Mouse (Mus musculus) heart, embryonic 14.5 days (tissue): Measurements from ENCODE around the gene Arhgap9. TPM values are rescaled to one million over a fixed set of nuclear protein-coding genes. Genes with fewer than 3 reads are reported as not detected.

Source experiments
- ATAC-seq: fragments of 200-750 bp; cut with Nextera tagmentation; 2 replicates; pipeline ENCODE4 v1.8.0; 2017; ENCODE audit warnings: low read depth, moderate TSS enrichment; ENCODE audit not compliant: insufficient number of reproducible peaks, insufficient read depth, low FRiP score
- H3K27ac ChIP-seq, 2 experiments: fragments of 200-500 bp in 1 of 2; fragments of 300-500 bp in 1 of 2; sonication (generic) in 1 of 2; replicated peaks in 1 of 2; 2 replicates each; pipeline ENCODE4 v1.5.1; 2012 to 2014; ENCODE audit warnings: low read depth in 2 of 2, low read length in 2 of 2, control low read depth in 1 of 2, mild to moderate bottlenecking in 1 of 2, mixed read lengths in 1 of 2; ENCODE audit not compliant: control insufficient read depth in 1 of 2, insufficient read depth in 1 of 2
- H3K27me3 ChIP-seq: fragments of 300-500 bp; sonication (generic); 2 replicates; pipeline ENCODE4 v1.6.1; 2014; ENCODE audit warnings: mild to moderate bottlenecking, low read length, control low read depth; ENCODE audit not compliant: control insufficient read depth, insufficient read depth
- H3K36me3 ChIP-seq: fragments of 300-500 bp; sonication (generic); 2 replicates; pipeline ENCODE4 v1.6.1; 2014; ENCODE audit warnings: mild to moderate bottlenecking, control low read depth, low read length, mixed read lengths; ENCODE audit not compliant: control insufficient read depth, insufficient read depth
- H3K4me1 ChIP-seq, 2 experiments: fragments of 200-500 bp in 1 of 2; fragments of 300-500 bp in 1 of 2; sonication (generic) in 1 of 2; 2 replicates each; pipeline ENCODE4 v1.6.1; 2012 to 2014; ENCODE audit warnings: low read length in 2 of 2, control low read depth in 1 of 2, mixed read lengths in 1 of 2; ENCODE audit not compliant: control insufficient read depth in 2 of 2, insufficient read depth in 2 of 2
- H3K4me2 ChIP-seq: fragments of 300-500 bp; sonication (generic); 2 replicates; pipeline ENCODE4 v1.6.1; 2014; ENCODE audit warnings: mild to moderate bottlenecking, low read length
- H3K4me3 ChIP-seq, 2 experiments: fragments of 200-500 bp in 1 of 2; fragments of 300-500 bp in 1 of 2; sonication (generic) in 1 of 2; 2 replicates each; pipeline ENCODE4 v1.5.1; 2012 to 2014; ENCODE audit warnings: low read length in 2 of 2, mild to moderate bottlenecking in 2 of 2, control low read depth in 1 of 2, low read depth in 1 of 2, moderate library complexity in 1 of 2; ENCODE audit not compliant: control insufficient read depth in 1 of 2, insufficient read depth in 1 of 2
- H3K9ac ChIP-seq: fragments of 300-500 bp; sonication (generic); 2 replicates; pipeline ENCODE4 v1.6.1; 2014; ENCODE audit warnings: mild to moderate bottlenecking, low read length
- H3K9me3 ChIP-seq: fragments of 300-500 bp; sonication (generic); 2 replicates; pipeline ENCODE4 v1.6.1; 2016; ENCODE audit warnings: low read length, control low read depth; ENCODE audit not compliant: control insufficient read depth
- WGBS: fragments of 180-500 bp; shearing (Covaris S2); extraction: QIAGEN DNeasy Blood & Tissue Kit; methylation state at CpG from one replicate; pipeline ENCODE4 v1.1.7; 2014; 5-methylcytosine and 5-hydroxymethylcytosine counted together
- polyA plus RNA-seq: library from polyadenylated mRNA; unstranded; fragments of >200 nt; fragmentation: Nextera tagmentation; extraction: Ambion mirVana; gene quantifications from 2 replicates; pipeline ENCODE4 v1.2.1, GENCODE M21; 2014

Gene Arhgap9
- polyA plus RNA-seq, result 1.3 and 2.4 TPM in 2 replicates

DNA sequence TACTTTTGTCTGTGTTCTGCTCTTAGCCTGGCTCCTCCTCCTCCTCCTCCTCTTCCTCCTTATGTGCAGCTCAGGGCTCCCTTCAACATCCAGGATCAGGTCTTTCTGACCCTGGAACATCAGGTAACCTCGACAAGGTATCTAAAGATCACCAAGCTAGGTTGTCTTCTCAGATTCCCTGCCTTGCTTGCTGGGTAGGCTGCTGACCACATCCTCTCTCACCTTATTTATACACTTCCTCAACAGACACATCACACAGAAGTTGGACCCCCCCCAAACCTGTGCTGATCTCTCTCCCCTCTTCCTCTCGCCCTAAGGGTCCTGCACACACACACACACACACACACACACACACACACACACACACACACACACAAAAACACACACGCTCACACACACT, at the start of gene Arhgap9:
Arhgap9 (plus strand) TSS at position 344 of the 400 bp plus-strand sequence.
- H3K4me1 ChIP-seq, result peaks cover 9 to 11% of the 10 kb centered on the region in 2 experiments
- H3K4me3 ChIP-seq, result no peak within 1 kb of the TSS
- 60% methylated on average over 3 of the region's 3 CpGs for WGBS
- H3K4me2 ChIP-seq, result no peak within 1 kb of the TSS
- no peak within 1 kb of the TSS for H3K9ac ChIP-seq
- no peak within 1 kb of the TSS for H3K27ac ChIP-seq
- no peak for ATAC-seq
- no peaks in the 10 kb centered on the region for H3K9me3 ChIP-seq
- no peaks in the 10 kb centered on the region for H3K36me3 ChIP-seq
- peaks cover 32% of the 10 kb centered on the region for H3K27me3 ChIP-seq

DNA sequence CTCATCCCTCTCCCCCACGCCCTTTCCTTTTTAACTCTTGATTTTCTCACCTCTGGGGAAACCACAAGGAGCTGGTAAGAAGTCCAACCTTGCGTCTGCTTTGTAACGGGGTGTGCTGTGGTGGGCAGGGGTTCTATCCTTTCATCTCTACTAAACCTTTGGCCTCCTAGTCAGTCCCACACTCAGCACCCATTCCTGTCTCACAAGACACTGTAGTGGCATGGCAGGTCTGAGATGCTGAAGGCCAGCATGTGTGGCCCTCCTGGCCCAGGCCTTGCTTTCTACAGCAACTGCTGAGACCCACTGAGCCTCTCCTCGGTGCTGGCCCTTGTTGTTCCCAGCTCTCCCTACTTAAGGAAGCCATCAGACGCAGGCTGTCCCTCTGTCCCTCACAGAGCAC, 49.4 kb upstream of the Arhgap9 start:
- Histone ChIP-seq H3K4me2 (no peak overlapping the region), H3K4me3 (no peak overlapping the region), H3K27ac (no peak overlapping the region), H3K9me3 (no peaks in the 10 kb centered on the region), H3K36me3 (peaks cover 91% of the 10 kb centered on the region), H3K4me1 (peaks cover 6 to 15% of the 10 kb centered on the region in 2 experiments), H3K9ac (no peak overlapping the region), H3K27me3 (no peaks in the 10 kb centered on the region)
- WGBS, result 91% methylated on average over 5 of the region's 5 CpGs
- no peak for ATAC-seq

DNA sequence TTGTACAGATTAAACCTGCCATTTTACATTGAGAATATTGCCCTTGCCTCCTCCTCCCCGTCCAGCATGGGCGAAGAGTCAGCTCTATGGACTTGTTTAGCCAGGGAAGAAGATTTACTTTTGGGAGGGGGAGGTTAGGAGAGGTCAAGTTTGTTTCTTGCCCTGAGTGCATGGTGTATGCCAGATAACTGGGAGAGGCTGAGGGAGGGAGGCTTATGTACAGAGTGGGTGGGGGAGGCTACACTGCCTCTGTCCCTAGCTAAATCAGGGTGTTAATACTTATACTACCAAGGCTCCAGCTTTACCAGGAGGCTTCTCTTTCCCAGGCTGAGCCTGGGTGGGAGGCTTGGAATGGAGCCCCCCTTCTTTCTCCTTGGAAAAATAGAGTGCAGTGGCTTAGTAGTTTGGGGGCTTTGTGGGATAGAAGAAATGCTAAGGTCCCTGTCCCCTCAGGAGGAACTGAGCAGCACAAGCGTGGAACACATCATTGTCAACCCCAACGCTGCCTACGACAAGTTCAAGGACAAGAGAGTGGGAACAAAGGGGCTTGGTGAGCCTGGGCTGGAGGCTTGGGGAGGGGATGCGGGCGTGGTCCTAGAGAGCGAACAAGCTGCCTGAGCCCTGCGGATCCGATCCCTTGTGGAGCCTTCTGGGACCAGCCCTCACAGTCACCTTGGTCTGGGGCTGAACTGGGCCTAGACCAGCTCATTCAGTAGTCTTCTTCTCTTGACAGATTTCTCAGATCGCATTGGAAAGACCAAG, 47.3 kb upstream of the Arhgap9 start:
- H3K4me1 ChIP-seq, result no peaks in the 10 kb centered on the region
- ATAC-seq, result no peak
- WGBS, result 89% methylated on average over 11 of the region's 11 CpGs

DNA sequence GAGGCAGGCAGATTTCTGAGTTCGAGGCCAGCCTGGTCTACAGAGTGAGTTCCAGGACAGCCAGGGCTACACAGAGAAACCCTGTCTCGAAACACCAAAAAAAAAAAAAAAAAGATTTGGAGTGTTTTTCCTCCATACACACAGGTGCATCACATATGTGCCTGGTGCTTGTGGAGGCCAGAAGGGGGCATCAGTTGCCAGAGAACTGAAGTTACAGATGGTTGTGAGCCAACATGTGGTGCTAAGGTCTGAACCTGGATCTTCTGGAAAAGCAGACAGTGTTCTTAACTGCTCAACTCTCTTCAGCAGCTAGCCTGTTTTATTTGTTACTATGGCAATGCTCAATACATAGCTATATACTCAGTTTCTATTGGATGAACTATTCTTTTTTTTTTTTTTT, 42.0 kb upstream of the Arhgap9 start:
- Histone ChIP-seq H3K4me2 (no peak overlapping the region), H3K36me3 (peaks cover 98% of the 10 kb centered on the region), H3K4me1 (no peaks in the 10 kb centered on the region), H3K27me3 (no peaks in the 10 kb centered on the region), H3K9ac (no peak overlapping the region), H3K27ac (no peak overlapping the region), H3K9me3 (no peaks in the 10 kb centered on the region), H3K4me3 (no peak overlapping the region)
- WGBS, result 80% methylated on average over 2 of the region's 2 CpGs
- no peak for ATAC-seq

More for the DNA sequence above, 47.3 kb upstream of the Arhgap9 start:
- H3K27ac ChIP-seq, result no peak overlapping the region; a peak in 1 of 4 replicates
- H3K36me3 ChIP-seq, result peaks cover 93% of the 10 kb centered on the region
- no peaks in the 10 kb centered on the region for H3K9me3 ChIP-seq
- no peaks in the 10 kb centered on the region for H3K27me3 ChIP-seq
- no peak overlapping the region for H3K4me3 ChIP-seq
- no peak overlapping the region for H3K4me2 ChIP-seq
- H3K9ac ChIP-seq, result no peak overlapping the region

DNA sequence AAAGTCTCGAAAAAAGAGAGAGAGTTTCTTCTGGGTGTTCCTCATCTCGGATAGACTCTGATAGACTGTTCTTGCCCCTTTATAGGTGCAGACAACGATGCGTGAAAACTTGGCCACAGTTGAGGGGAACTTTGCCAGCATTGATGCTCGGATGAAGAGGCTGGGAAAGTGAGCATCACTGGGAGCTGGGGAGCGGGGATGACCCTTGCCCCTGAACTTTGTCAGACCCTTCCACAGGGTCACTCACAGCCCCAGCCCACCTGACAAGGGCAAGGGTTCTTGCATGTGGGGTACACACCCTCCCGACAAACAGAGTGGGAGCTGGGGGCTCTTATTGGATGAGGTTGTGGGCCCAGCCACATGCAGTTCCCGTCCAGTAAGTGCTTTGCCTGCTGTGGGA, 40.4 kb upstream of the Arhgap9 start:
- no peak overlapping the region for H3K9ac ChIP-seq
- H3K27me3 ChIP-seq, result no peaks in the 10 kb centered on the region
- H3K36me3 ChIP-seq, result peaks cover 98% of the 10 kb centered on the region
- H3K4me1 ChIP-seq, result peaks cover 0 to 4% of the 10 kb centered on the region in 2 experiments; a peak in 2 of 4 replicates
- WGBS, result 83% methylated on average over 8 of the region's 8 CpGs
- no peak overlapping the region for H3K27ac ChIP-seq
- H3K9me3 ChIP-seq, result no peaks in the 10 kb centered on the region
- ATAC-seq, result no peak
- H3K4me2 ChIP-seq, result no peak overlapping the region
- no peak overlapping the region for H3K4me3 ChIP-seq

DNA sequence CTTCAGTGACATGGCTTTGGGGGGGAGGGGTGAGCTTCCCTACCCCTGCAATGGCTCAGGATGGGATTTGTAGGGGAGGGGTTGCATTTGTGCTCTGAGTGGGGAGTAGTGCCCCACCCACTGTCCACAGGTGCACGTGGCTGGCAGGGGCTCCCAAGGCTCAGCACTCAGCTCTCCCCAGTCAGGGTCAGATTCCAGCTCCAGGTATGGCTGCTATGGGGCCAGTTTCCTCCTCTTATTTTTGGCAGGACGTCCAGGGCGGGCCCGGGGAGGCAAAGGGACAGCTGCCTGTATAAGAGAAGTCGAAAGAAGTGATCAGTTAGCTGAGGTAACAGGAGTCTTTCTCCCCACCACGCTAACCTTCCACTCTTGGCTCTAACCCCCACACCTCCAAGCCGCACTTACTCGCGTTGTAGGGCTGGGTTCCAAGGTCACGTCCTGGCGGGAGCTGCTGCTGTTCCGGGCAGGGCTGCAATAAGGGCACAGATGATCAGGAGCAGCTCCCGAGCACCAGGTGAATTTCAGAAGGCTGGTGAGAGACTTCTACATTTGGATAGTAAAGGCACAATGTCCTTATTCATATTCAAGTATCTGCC, 39.0 kb upstream of the Arhgap9 start:
- 67% methylated on average over 13 of the region's 13 CpGs for WGBS
- H3K9ac ChIP-seq, result no peak overlapping the region
- 0 out of 4 replicates have a peak overlapping the region, but pooled peaks of 1 of the 2 experiments have one; percentile 1 for H3K27ac ChIP-seq

DNA sequence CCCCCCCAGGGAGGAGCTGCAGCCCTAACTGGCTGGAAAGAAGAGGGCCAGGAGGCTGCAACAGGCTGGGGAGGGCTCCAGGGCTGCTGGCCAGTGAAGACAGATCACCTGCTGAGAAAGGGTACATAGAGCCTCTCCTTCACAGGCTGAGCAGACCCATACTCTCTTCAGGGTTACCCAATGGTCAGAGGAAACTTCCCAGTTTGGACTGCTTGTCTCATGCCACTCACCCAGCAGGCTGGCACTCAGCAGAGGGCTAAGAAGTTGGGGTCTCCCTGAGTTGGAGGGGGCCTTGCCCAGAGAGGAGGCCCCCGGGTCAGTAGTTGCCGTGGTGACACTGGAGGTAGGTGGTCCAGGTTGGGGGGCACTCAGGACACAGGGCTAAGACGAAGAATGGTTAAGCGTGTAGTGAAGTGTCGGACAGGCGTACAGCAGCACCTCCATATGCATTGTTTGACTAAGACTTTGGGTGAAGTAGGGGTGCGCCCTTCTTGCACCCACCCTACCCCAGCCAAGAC, 37.6 kb upstream of the Arhgap9 start:
- WGBS, result 90% methylated on average over 7 of the region's 7 CpGs
- Histone ChIP-seq H3K9ac (no peak overlapping the region), H3K4me2 (no peak overlapping the region), H3K4me1 (peaks cover 9 to 21% of the 10 kb centered on the region in 2 experiments; a peak in 3 of 4 replicates), H3K27me3 (no peaks in the 10 kb centered on the region), H3K9me3 (no peaks in the 10 kb centered on the region), H3K36me3 (peaks cover 83% of the 10 kb centered on the region), H3K27ac (no peak overlapping the region), H3K4me3 (no peak overlapping the region)
- ATAC-seq, result no peak

More for the DNA sequence above, 39.0 kb upstream of the Arhgap9 start:
- Histone ChIP-seq H3K4me2 (no peak overlapping the region), H3K9me3 (no peaks in the 10 kb centered on the region), H3K4me1 (peaks cover 6 to 18% of the 10 kb centered on the region in 2 experiments; a peak in 3 of 4 replicates), H3K4me3 (no peak overlapping the region), H3K36me3 (peaks cover 96% of the 10 kb centered on the region), H3K27me3 (no peaks in the 10 kb centered on the region)
- no peak for ATAC-seq
